Mouse (Mus musculus): ENCODE data around the gene Chrna9. TPM values are rescaled to one million over a fixed set of nuclear protein-coding genes. Genes with fewer than 3 reads are reported as not detected.

Gene Chrna9
- total RNA-seq (2012; rRNA removed) (not detected in 2 replicates), total RNA-seq (2014; rRNA removed) (not detected in 2 replicates), polyA plus RNA-seq (2012; ENCODE audit: insufficient read length, low read depth) (0.57 TPM in 1 of 2 replicates, not detected in the other)

DNA sequence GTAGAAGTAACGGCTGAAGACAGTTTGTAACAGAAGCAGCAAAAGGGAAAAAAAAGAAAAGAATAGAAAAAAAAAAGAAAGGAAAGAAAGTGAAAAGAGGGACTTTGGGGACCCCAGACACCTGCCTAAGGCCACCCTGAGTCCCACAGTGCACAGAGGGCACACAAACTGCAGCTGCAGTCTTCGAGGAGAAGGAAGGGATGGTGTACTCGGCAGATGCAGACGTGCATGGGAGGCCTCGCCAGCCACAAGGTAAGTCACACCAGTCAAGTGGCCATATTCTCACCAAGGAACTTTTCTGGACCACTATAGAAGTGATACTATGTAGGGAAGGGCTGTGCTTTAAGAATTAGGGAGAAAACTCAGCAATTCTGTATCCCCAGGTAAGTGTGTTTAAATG is at the start of gene Chrna9:
Gene Chrna9 (plus strand): TSS at position 139 of the 400 bp plus-strand sequence.
- DNase-seq (ENCODE audit: extremely low read depth): no peak
- Histone ChIP-seq H3K4me1 (ENCODE audit: control insufficient read depth in 1 of 2, insufficient read depth in 2 of 2) (peaks cover 13 to 62% of the 10 kb centered on the region in 2 experiments), H3K9ac (ENCODE audit: insufficient read depth, low read depth) (no peak within 1 kb of the TSS), H3K27me3 (replicated peaks) (peaks cover 2% of the 10 kb centered on the region), H3K9me3 (replicated peaks; ENCODE audit: low read length) (peaks cover 7% of the 10 kb centered on the region), H3K4me3 (replicated peaks in 1 of 3; ENCODE audit: low read depth in 2 of 3, low read length in 2 of 3, poor library complexity in 1 of 3) (no peak within 1 kb of the TSS), H3K79me2 (replicated peaks; ENCODE audit: control insufficient read depth, extremely low read depth, insufficient read depth, poor library complexity, severe bottlenecking) (no peaks in the 10 kb centered on the region), H3K36me3 (replicated peaks in 1 of 2; ENCODE audit: control insufficient read depth in 1 of 2, insufficient read depth in 1 of 2, low read length in 1 of 2) (no peaks in the 10 kb centered on the region), H3K4me2 (ENCODE audit: insufficient read depth, low read depth, poor library complexity, severe bottlenecking) (no peak within 1 kb of the TSS), H3K27ac (ENCODE audit: insufficient read depth, low read depth) (no peak within 1 kb of the TSS)
- in situ Hi-C loops (cut with MboI; ENCODE audit: low pct_ligation_motif_present, low pct_unique_long_range_greater_than_20kb, low sequenced_read_pairs): loop anchor here (10.0 kb wide), 1 partner anchor 100 kb away; no protein-coding TSS in a partner anchor
- dilution Hi-C loops (cut with MboI; ENCODE audit: extremely low pct_ligation_motif_present, extremely low pct_unique_long_range_greater_than_20kb, low sequenced_read_pairs): no loop called here
- no peak for TF ChIP-seq ZMIZ1 (IDR thresholded peaks at IDR 0.05; ENCODE audit: low read depth, low read length)
- TF ChIP-seq CTCF (conservative IDR thresholded peaks at IDR 0.05 in 1 of 2, IDR thresholded peaks at IDR 0.05 in 1 of 2; ENCODE audit: low read depth in 2 of 2, low read length in 2 of 2): no peak
- no peak for TF ChIP-seq E2F4 (IDR thresholded peaks at IDR 0.05; ENCODE audit: insufficient replicate concordance, low read depth, low read length)
- no peak for TF ChIP-seq KAT2A (IDR thresholded peaks at IDR 0.05; ENCODE audit: insufficient replicate concordance, low read length)
- no peak for TF ChIP-seq BHLHE40 (IDR thresholded peaks at IDR 0.05; ENCODE audit: low read depth, low read length)
- TF ChIP-seq CHD1 (IDR thresholded peaks at IDR 0.05; ENCODE audit: low read depth, low read length): no peak

DNA sequence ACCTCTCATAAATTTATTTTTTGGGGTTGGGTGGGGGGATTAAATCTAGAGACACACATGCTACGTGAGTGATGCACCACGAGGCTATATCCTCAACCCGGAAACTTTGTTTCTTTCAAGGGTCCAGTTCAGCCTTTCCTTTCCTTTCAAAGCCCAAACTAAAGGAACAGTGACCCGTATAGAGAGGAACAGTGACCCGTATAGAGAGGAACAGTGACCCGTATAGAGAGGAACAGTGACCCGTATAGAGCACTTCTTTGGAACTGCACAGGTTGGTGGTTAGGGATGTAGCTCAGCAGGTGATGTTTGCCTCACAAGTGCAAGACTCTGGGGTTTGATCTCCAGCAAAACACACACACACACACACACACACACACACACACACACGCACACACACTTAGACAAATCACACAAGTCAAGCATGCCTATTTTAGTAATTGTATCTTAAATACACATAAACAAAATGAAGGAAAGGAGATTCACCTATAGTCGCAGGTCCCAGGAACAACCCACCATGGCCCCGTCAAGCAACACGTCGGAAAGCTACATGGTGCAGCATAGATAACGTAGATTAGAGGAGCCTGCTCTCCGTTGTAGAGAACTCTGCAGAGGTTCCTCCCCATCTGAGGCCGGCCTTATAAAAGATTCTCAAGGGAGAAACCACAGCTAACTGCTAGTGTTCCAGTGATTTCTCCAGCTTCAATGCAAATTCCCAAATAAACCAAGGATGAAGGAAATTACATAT is 48.9 kb upstream of the Chrna9 start:
- no peak for DNase-seq (ENCODE audit: extremely low read depth)
- Histone ChIP-seq H3K9ac (ENCODE audit: insufficient read depth, low read depth) (no peak overlapping the region), H3K36me3 (replicated peaks in 1 of 2; ENCODE audit: control insufficient read depth in 1 of 2, insufficient read depth in 1 of 2, low read length in 1 of 2) (peaks cover 5 to 49% of the 10 kb centered on the region in 2 experiments), H3K9me3 (replicated peaks; ENCODE audit: low read length) (no peaks in the 10 kb centered on the region), H3K27me3 (replicated peaks) (no peaks in the 10 kb centered on the region), H3K79me2 (replicated peaks; ENCODE audit: control insufficient read depth, extremely low read depth, insufficient read depth, poor library complexity, severe bottlenecking) (peaks cover 52% of the 10 kb centered on the region), H3K4me2 (ENCODE audit: insufficient read depth, low read depth, poor library complexity, severe bottlenecking) (no peak overlapping the region), H3K4me1 (ENCODE audit: control insufficient read depth in 1 of 2, insufficient read depth in 2 of 2) (peaks cover 12 to 66% of the 10 kb centered on the region in 2 experiments), H3K27ac (ENCODE audit: insufficient read depth, low read depth) (no peak overlapping the region), H3K4me3 (replicated peaks in 1 of 3; ENCODE audit: low read depth in 2 of 3, low read length in 2 of 3, poor library complexity in 1 of 3) (no peak overlapping the region)
- dilution Hi-C loops (cut with MboI; ENCODE audit: extremely low pct_ligation_motif_present, extremely low pct_unique_long_range_greater_than_20kb, low sequenced_read_pairs) (no loop called here), in situ Hi-C loops (cut with MboI; ENCODE audit: low pct_ligation_motif_present, low pct_unique_long_range_greater_than_20kb, low sequenced_read_pairs) (no loop called here)
- TF ChIP-seq NELFE (IDR thresholded peaks at IDR 0.05; ENCODE audit: low read depth, low read length) (no peak), SMC3 (IDR thresholded peaks at IDR 0.05; ENCODE audit: low read depth, low read length) (no peak), CHD2 (IDR thresholded peaks at IDR 0.05; ENCODE audit: low read length) (no peak)

DNA sequence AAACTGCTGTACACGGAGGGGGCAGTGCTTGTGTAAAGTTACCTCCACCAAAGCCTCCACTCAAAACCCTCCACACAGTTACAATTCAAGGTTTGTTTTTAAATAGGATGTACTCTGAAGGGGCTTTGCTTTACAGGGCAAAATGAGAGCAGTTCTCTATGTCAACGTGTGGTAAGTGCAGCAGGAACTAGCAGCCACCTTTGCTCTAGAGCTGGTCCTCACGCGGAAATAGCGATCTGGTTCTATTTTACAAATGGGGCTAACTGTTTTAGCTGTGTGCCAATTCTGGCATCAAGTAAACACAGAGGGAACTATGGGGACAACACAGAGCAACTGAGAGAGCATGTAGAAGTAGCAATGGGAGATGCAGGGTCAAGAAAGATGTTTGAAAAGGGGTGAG is 46.6 kb upstream of the Chrna9 start:
- TF ChIP-seq UBTF (IDR thresholded peaks at IDR 0.05; ENCODE audit: low read depth, low read length) (no peak), USF2 (conservative IDR thresholded peaks at IDR 0.05; ENCODE audit: low read depth, low read length) (no peak), MAFK (IDR thresholded peaks at IDR 0.05; ENCODE audit: insufficient replicate concordance, low read length) (no peak), ZMIZ1 (IDR thresholded peaks at IDR 0.05; ENCODE audit: low read depth, low read length) (no peak), USF1 (IDR thresholded peaks at IDR 0.05; ENCODE audit: low read depth, low read length) (no peak), ZC3H11A (IDR thresholded peaks at IDR 0.05; ENCODE audit: low read depth, low read length) (no peak), ELF1 (IDR thresholded peaks at IDR 0.05; ENCODE audit: low read depth, low read length) (no peak), EP300 (IDR thresholded peaks at IDR 0.05; ENCODE audit: low read length) (no peak), POLR2A (IDR thresholded peaks at IDR 0.05; ENCODE audit: low read depth, low read length) (no peak)
- H3K27me3 ChIP-seq (replicated peaks): no peaks in the 10 kb centered on the region
- no peak overlapping the region for H3K9ac ChIP-seq (ENCODE audit: insufficient read depth, low read depth)
- H3K4me2 ChIP-seq (ENCODE audit: insufficient read depth, low read depth, poor library complexity, severe bottlenecking): no peak overlapping the region
- in situ Hi-C loops (cut with MboI; ENCODE audit: low pct_ligation_motif_present, low pct_unique_long_range_greater_than_20kb, low sequenced_read_pairs) (no loop called here), dilution Hi-C loops (cut with MboI; ENCODE audit: extremely low pct_ligation_motif_present, extremely low pct_unique_long_range_greater_than_20kb, low sequenced_read_pairs) (no loop called here)
- H3K9me3 ChIP-seq (replicated peaks; ENCODE audit: low read length): no peaks in the 10 kb centered on the region
- H3K27ac ChIP-seq (ENCODE audit: insufficient read depth, low read depth): no peak overlapping the region
- H3K4me1 ChIP-seq (ENCODE audit: control insufficient read depth in 1 of 2, insufficient read depth in 2 of 2): peaks cover 7 to 55% of the 10 kb centered on the region in 2 experiments
- H3K4me3 ChIP-seq (replicated peaks in 1 of 3; ENCODE audit: low read depth in 2 of 3, low read length in 2 of 3, poor library complexity in 1 of 3): no peak overlapping the region
- peaks cover 15 to 67% of the 10 kb centered on the region in 2 experiments for H3K36me3 ChIP-seq (replicated peaks in 1 of 2; ENCODE audit: control insufficient read depth in 1 of 2, insufficient read depth in 1 of 2, low read length in 1 of 2)
- DNase-seq (ENCODE audit: extremely low read depth): no peak
- H3K79me2 ChIP-seq (replicated peaks; ENCODE audit: control insufficient read depth, extremely low read depth, insufficient read depth, poor library complexity, severe bottlenecking): peaks cover 45% of the 10 kb centered on the region
